Mouse (Mus musculus) forebrain, embryonic 16.5 days (tissue): Measurements from ENCODE around the gene Cel. TPM values are rescaled to one million over a fixed set of nuclear protein-coding genes. Genes with fewer than 3 reads are reported as not detected.
A peak's percentile ranks its signal among the peaks of the same experiment; 100 is the strongest.
"Not testable (repeated sequence)": the region's sequence is repeated elsewhere in the genome, so short reads cannot be mapped to it uniquely, and the experiment has no call there.

Experiments used
- ATAC-seq: fragments of 200-750 bp; cut with Nextera tagmentation; 2 replicates; pipeline ENCODE4 v1.8.0; 2017; ENCODE audit warnings: mild to moderate bottlenecking, moderate library complexity
- H3K27ac ChIP-seq: fragments of 300-500 bp; sonication (generic); 2 replicates; pipeline ENCODE4 v1.5.1; 2014; ENCODE audit warnings: low read length, control low read depth
- H3K27me3 ChIP-seq: fragments of 300-500 bp; sonication (generic); replicated peaks from 2 replicates; pipeline ENCODE4 v1.6.1; 2014; ENCODE audit warnings: low read length; ENCODE audit not compliant: control insufficient read depth, insufficient read depth
- H3K36me3 ChIP-seq: fragments of 300-500 bp; sonication (generic); 2 replicates; pipeline ENCODE4 v1.6.1; 2014; ENCODE audit not compliant: control insufficient read depth, insufficient read depth
- H3K4me1 ChIP-seq: fragments of 300-500 bp; sonication (generic); replicated peaks from 2 replicates; pipeline ENCODE4 v1.6.1; 2014; ENCODE audit warnings: low read length; ENCODE audit not compliant: control insufficient read depth, insufficient read depth
- H3K4me2 ChIP-seq: fragments of 300-500 bp; sonication (generic); 2 replicates; pipeline ENCODE4 v1.6.1; 2014; ENCODE audit warnings: mild to moderate bottlenecking, low read length, control low read depth
- H3K4me3 ChIP-seq: fragments of 300-500 bp; sonication (generic); replicated peaks from 2 replicates; pipeline ENCODE4 v1.5.1; 2014; ENCODE audit warnings: mild to moderate bottlenecking, low read length, control low read depth
- H3K9ac ChIP-seq: fragments of 300-500 bp; sonication (generic); replicated peaks from 2 replicates; pipeline ENCODE4 v1.6.1; 2014; ENCODE audit warnings: low read depth, low read length, control low read depth
- H3K9me3 ChIP-seq: fragments of 300-500 bp; sonication (generic); 2 replicates; pipeline ENCODE4 v1.6.1; 2016; ENCODE audit warnings: low read length; ENCODE audit not compliant: control insufficient read depth
- WGBS: fragments of 180-500 bp; shearing (Covaris S2); extraction: QIAGEN DNeasy Blood & Tissue Kit; methylation state at CpG from one replicate; pipeline ENCODE4 v1.1.7; 2014; 5-methylcytosine and 5-hydroxymethylcytosine counted together
- polyA plus RNA-seq: library from polyadenylated mRNA; unstranded; fragments of >200 nt; fragmentation: Nextera tagmentation; extraction: Ambion mirVana; gene quantifications from 2 replicates; pipeline ENCODE4 v1.2.1, GENCODE M21; 2015

Cel gene
- polyA plus RNA-seq, 1 experiment from 2014 or later, result not detected

- peak; percentile 41 for ATAC-seq
- Histone ChIP-seq H3K4me3 (no peak overlapping the region), H3K36me3 (no peaks in the 10 kb centered on the region), H3K4me2 (peak overlapping the region; percentile 26), H3K27me3 (no peaks in the 10 kb centered on the region), H3K4me1 (peaks cover 70% of the 10 kb centered on the region), H3K9me3 (no peaks in the 10 kb centered on the region), H3K9ac (no peak overlapping the region), H3K27ac (peak overlapping the region; percentile 66)
- 23% methylated on average over 2 of the region's 2 CpGs for WGBS
These were observed 45.0 kb downstream of the Cel start for GRCm38 (mm10) chr2:28518231-28518630.

GRCm38 (mm10) chr2:28517206-28517909 lies 45.8 kb downstream of the Cel start:
- ATAC-seq, result no peak
- Histone ChIP-seq H3K4me2 (peak overlapping the region; percentile 24; the same call in 1 of the 2 replicates), H3K9me3 (no peaks in the 10 kb centered on the region), H3K27ac (peak overlapping the region; percentile 66), H3K36me3 (no peaks in the 10 kb centered on the region), H3K9ac (no peak overlapping the region), H3K27me3 (no peaks in the 10 kb centered on the region), H3K4me3 (no peak overlapping the region), H3K4me1 (peaks cover 70% of the 10 kb centered on the region)
- WGBS, result 45% methylated on average over 5 of the region's 5 CpGs

GRCm38 (mm10) chr2:28514489-28514888 lies 48.7 kb downstream of the Cel start:
- peak overlapping the region; percentile 84 for H3K27ac ChIP-seq
- no peaks in the 10 kb centered on the region for H3K9me3 ChIP-seq
- H3K27me3 ChIP-seq, result 0 out of 2 replicates have a peak, but pooled peaks cover 2% of the 10 kb centered on the region
- H3K9ac ChIP-seq, result peak overlapping the region; percentile 86
- H3K4me1 ChIP-seq, result peaks cover 53% of the 10 kb centered on the region
- H3K4me2 ChIP-seq, result peak overlapping the region; percentile 89
- no peak for ATAC-seq
- H3K36me3 ChIP-seq, result no peaks in the 10 kb centered on the region
- WGBS, result 11% methylated on average over 5 of the region's 5 CpGs
- H3K4me3 ChIP-seq, result peak overlapping the region; percentile 67

- Histone ChIP-seq H3K27ac (peak overlapping the region; percentile 84), H3K9me3 (no peaks in the 10 kb centered on the region), H3K9ac (peak overlapping the region; percentile 86), H3K4me3 (peak overlapping the region; percentile 67), H3K4me1 (peaks cover 49% of the 10 kb centered on the region), H3K36me3 (no peaks in the 10 kb centered on the region), H3K27me3 (0 out of 2 replicates have a peak, but pooled peaks cover 2% of the 10 kb centered on the region), H3K4me2 (peak overlapping the region; percentile 89)
- ATAC-seq, result peak; percentile 39
- 4% methylated on average over 47 of the region's 47 CpGs for WGBS
These were observed 49.5 kb downstream of the Cel start for GRCm38 (mm10) chr2:28513431-28514370.

GRCm38 (mm10) chr2:28512798-28513401 lies 50.3 kb downstream of the Cel start, which contains the start of gene Ralgds:
Gene Ralgds, plus strand, starts transcription at chr2:28513125.
- Histone ChIP-seq H3K4me3 (peak within 1 kb of the TSS; percentile 67), H3K9me3 (no peaks in the 10 kb centered on the region), H3K4me2 (peak within 1 kb of the TSS; percentile 89), H3K36me3 (no peaks in the 10 kb centered on the region), H3K9ac (peak within 1 kb of the TSS; percentile 86), H3K4me1 (peaks cover 41% of the 10 kb centered on the region), H3K27ac (peak within 1 kb of the TSS; percentile 84), H3K27me3 (0 out of 2 replicates have a peak, but pooled peaks cover 2% of the 10 kb centered on the region)
- peak; percentile 65 for ATAC-seq
- under 1% methylated on average over 63 of the region's 71 CpGs for WGBS

GRCm38 (mm10) chr2:28511600-28511999 lies 51.6 kb downstream of the Cel start:
- H3K4me2 ChIP-seq, ATAC-seq, H3K27me3 ChIP-seq, H3K9ac ChIP-seq, H3K4me3 ChIP-seq, H3K36me3 ChIP-seq, H3K9me3 ChIP-seq, H3K27ac ChIP-seq: not testable (repeated sequence)
- H3K4me1 ChIP-seq, result peaks cover 30% of the 10 kb centered on the region
- 55% methylated on average over 5 of the region's 5 CpGs for WGBS

- Histone ChIP-seq H3K4me1 (no peaks in the 10 kb centered on the region), H3K9me3 (no peaks in the 10 kb centered on the region), H3K4me3 (no peak overlapping the region), H3K4me2 (no peak overlapping the region), H3K9ac (no peak overlapping the region), H3K27ac (no peak overlapping the region), H3K36me3 (no peaks in the 10 kb centered on the region), H3K27me3 (0 out of 2 replicates have a peak, but pooled peaks cover 2% of the 10 kb centered on the region)
- ATAC-seq, result no peak
- WGBS, result 84% methylated on average over 6 of the region's 6 CpGs
These were observed 56.9 kb downstream of the Cel start for GRCm38 (mm10) chr2:28506291-28506690.

GRCm38 (mm10) chr2:28505795-28506194 lies 57.4 kb downstream of the Cel start, which contains the start of gene Gm10134:
Gene Gm10134, plus strand, starts transcription at chr2:28506095.
- WGBS, result 80% methylated on average over 3 of the region's 3 CpGs
- no peaks in the 10 kb centered on the region for H3K36me3 ChIP-seq
- ATAC-seq, result no peak
- H3K9ac ChIP-seq, result no peak within 1 kb of the TSS
- no peak within 1 kb of the TSS for H3K4me2 ChIP-seq
- 0 out of 2 replicates have a peak, but pooled peaks cover 2% of the 10 kb centered on the region for H3K27me3 ChIP-seq
- H3K27ac ChIP-seq, result no peak within 1 kb of the TSS
- H3K9me3 ChIP-seq, result no peaks in the 10 kb centered on the region
- H3K4me1 ChIP-seq, result no peaks in the 10 kb centered on the region
- no peak within 1 kb of the TSS for H3K4me3 ChIP-seq
